Mouse (Mus musculus): ENCODE results near the gene Zmynd11.
"Not testable (repeated sequence)": the region's sequence is repeated elsewhere in the genome, so short reads cannot be mapped to it uniquely, and the experiment has no call there.

Gene Zmynd11

GRCm38 (mm10) chr13:9764646-9765536 is at the start of gene Zmynd11:
TSS of gene Zmynd11 (minus strand) at chr13:9765330.
- DNase-seq (ENCODE audit: inconsistent ontology term), result peak; percentile 83

- peak; percentile 45 for DNase-seq (ENCODE audit: inconsistent ontology term)
Observed at GRCm38 (mm10) chr13:9795889-9796631, 30.9 kb upstream of the Zmynd11 start.

GRCm38 (mm10) chr13:9786050-9786449 is 20.9 kb upstream of the Zmynd11 start:
- DNase-seq (ENCODE audit: inconsistent ontology term), result no peak

- no peak for DNase-seq (ENCODE audit: inconsistent ontology term)
Observed at GRCm38 (mm10) chr13:9783717-9784116, 18.6 kb upstream of the Zmynd11 start.

- no peak for DNase-seq (ENCODE audit: inconsistent ontology term)
Observed at GRCm38 (mm10) chr13:9775901-9776300, 10.8 kb upstream of the Zmynd11 start.

GRCm38 (mm10) chr13:9774077-9774476 is 8.9 kb upstream of the Zmynd11 start:
- no peak for DNase-seq (ENCODE audit: inconsistent ontology term)

- DNase-seq (ENCODE audit: inconsistent ontology term), result no peak
Observed at GRCm38 (mm10) chr13:9767279-9767678, 2.1 kb upstream of the Zmynd11 start.

- no peak for DNase-seq (ENCODE audit: inconsistent ontology term)
Observed at GRCm38 (mm10) chr13:9766497-9766896, 1.4 kb upstream of the Zmynd11 start.

- DNase-seq (ENCODE audit: inconsistent ontology term), result no peak
Observed at GRCm38 (mm10) chr13:9765537-9765851, 364 bp upstream of the Zmynd11 start.

GRCm38 (mm10) chr13:9763828-9764645 is 1.1 kb downstream of the Zmynd11 start:
- peak; percentile 89 for DNase-seq (ENCODE audit: inconsistent ontology term)

- peak; percentile 40 for DNase-seq (ENCODE audit: inconsistent ontology term)
Observed at GRCm38 (mm10) chr13:9763100-9763827, 1.9 kb downstream of the Zmynd11 start.

- DNase-seq (ENCODE audit: inconsistent ontology term), result no peak
Observed at GRCm38 (mm10) chr13:9760057-9760456, 5.1 kb downstream of the Zmynd11 start.

GRCm38 (mm10) chr13:9757842-9758491 is 7.2 kb downstream of the Zmynd11 start:
- no peak for DNase-seq (ENCODE audit: inconsistent ontology term)

GRCm38 (mm10) chr13:9753706-9754105 is 11.4 kb downstream of the Zmynd11 start:
- DNase-seq (ENCODE audit: inconsistent ontology term), result no peak

GRCm38 (mm10) chr13:9750320-9750719 is 14.8 kb downstream of the Zmynd11 start:
- no peak for DNase-seq (ENCODE audit: inconsistent ontology term)

- DNase-seq (ENCODE audit: inconsistent ontology term), result peak; percentile 63
Observed at GRCm38 (mm10) chr13:9749796-9750195, 15.3 kb downstream of the Zmynd11 start.

- DNase-seq (ENCODE audit: inconsistent ontology term), result no peak
Observed at GRCm38 (mm10) chr13:9738190-9738589, 26.9 kb downstream of the Zmynd11 start.

- DNase-seq (ENCODE audit: inconsistent ontology term), result no peak
Observed at GRCm38 (mm10) chr13:9737024-9737423, 28.1 kb downstream of the Zmynd11 start.

GRCm38 (mm10) chr13:9732262-9732661 is 32.9 kb downstream of the Zmynd11 start:
- not testable (repeated sequence) for DNase-seq (ENCODE audit: inconsistent ontology term)

- DNase-seq (ENCODE audit: inconsistent ontology term), result no peak
Observed at GRCm38 (mm10) chr13:9729073-9729472, 36.1 kb downstream of the Zmynd11 start.

- DNase-seq (ENCODE audit: inconsistent ontology term), result no peak
Observed at GRCm38 (mm10) chr13:9715224-9715623, 49.9 kb downstream of the Zmynd11 start.

Measured in Muller cell, postnatal 12 days (primary cell).